Mouse (Mus musculus): ENCODE measurements around the gene Pde4dip. TPM values are rescaled to one million over a fixed set of nuclear protein-coding genes. Genes with fewer than 3 reads are reported as not detected.

The Pde4dip gene
- total RNA-seq, 2 experiments from 2014 or later = 1.4 to 2.9 TPM

GRCm38 (mm10) chr3:97666154-97666553 lies 222.4 kb downstream of the Pde4dip start:
- ATAC-seq (replicated peaks; ENCODE audit: low FRiP score, poor library complexity, severe bottlenecking) = no peak

- no peak for ATAC-seq (replicated peaks; ENCODE audit: low FRiP score, poor library complexity, severe bottlenecking)
These were observed 223.0 kb downstream of the Pde4dip start for GRCm38 (mm10) chr3:97665525-97665924.

- no peak for ATAC-seq (replicated peaks; ENCODE audit: low FRiP score, poor library complexity, severe bottlenecking)
These were observed 227.3 kb downstream of the Pde4dip start for GRCm38 (mm10) chr3:97661206-97661605.

DNA sequence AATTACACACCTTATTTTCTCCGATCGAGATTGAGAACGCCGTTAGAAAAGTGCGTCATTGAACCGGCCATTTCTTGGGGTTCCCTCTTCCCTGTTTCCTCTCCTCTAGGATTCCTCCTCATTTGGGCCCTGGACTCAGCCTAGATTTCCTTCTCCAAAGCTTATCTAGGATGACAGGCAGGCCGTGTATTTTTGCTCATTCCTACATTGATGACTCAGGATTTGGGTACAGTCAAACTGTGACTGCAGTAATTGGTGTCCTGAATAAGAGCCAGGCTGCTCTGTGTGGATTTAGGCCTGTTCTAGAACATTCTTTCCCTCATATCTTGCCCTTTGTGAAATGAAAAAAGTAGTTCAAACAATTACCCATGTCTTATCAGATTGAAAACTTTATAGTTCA lies 228.8 kb downstream of the Pde4dip start:
- no peak for ATAC-seq (replicated peaks; ENCODE audit: low FRiP score, poor library complexity, severe bottlenecking)

DNA sequence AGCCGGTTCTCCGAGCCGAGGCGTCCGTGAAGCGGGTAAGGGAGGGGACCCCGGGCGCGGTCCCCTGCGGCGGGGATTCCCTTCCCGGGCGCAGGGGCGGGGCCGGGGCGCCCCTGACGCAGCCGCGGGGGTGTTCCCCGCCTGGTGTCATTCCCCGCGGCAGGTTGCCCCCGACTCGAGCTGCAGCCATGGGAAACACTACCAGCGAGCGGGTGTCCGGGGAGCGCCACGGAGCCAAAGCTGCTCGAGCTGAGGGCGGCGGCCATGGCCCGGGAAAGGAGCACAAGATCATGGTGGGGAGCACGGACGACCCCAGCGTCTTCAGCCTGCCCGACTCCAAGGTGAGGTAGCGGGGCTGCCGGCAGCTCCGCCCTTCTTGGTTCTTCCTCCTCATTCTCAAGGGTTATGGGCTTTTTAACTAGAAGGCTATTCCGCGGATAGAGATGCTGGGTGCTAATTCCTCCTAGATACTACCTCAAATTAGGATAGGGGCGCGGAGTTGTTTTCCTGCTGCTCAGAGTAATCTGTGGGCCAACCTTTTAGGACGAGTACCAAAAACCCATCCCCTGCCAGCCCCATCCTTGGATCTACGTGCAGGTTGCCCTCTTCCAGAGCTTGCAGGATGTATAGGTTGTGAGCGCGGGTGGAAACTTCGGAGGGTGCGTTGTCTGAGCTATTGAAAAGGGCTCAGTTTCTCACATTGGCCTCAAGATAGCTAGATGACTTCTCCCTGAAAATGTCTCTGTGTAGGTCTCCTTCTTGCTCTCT lies 229.9 kb downstream of the Pde4dip start:
- ATAC-seq (replicated peaks; ENCODE audit: low FRiP score, poor library complexity, severe bottlenecking) = peak; percentile 9; the same call in 1 of the 2 replicates

DNA sequence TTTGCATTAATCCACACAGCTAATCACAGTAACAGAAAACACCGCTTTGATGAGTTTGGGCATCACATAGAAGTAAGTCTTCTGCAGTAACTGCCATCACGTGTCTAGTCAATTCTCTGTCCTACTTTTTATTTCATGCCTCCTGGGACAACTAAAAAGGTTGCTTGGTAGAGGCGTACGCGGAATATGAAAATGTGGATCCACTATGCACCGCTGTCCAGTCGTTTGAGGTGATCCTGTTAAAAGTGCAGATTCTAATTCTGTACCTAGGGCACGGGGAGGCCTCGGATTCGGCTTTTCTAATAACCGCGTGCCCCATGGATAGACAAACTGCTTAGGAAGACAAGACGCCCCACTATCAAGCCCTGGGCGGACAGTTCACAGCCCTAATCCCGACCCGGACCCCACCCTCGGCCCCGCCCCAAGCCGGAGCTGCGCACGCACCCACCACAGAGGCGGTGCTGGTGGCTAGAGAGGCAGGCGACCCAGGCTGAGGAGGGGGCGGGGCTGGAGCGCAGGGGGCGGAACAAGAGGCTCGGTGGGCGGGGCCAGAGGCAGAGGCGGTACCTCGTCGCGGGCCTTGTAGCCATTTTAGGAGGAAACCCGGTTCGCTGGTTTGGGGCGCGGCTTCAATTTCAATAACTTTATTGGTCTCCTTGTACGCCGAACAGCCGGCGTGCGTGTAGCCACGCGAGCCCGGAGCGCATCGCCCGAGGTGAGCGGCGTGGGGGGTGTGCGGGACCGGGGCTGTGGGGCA lies 230.7 kb downstream of the Pde4dip start, which contains the start of gene Prkab2:
Gene Prkab2, plus strand, starts transcription at position 539 of the 757 bp plus-strand sequence.
- peak; percentile 95 for ATAC-seq (replicated peaks; ENCODE audit: low FRiP score, poor library complexity, severe bottlenecking)

DNA sequence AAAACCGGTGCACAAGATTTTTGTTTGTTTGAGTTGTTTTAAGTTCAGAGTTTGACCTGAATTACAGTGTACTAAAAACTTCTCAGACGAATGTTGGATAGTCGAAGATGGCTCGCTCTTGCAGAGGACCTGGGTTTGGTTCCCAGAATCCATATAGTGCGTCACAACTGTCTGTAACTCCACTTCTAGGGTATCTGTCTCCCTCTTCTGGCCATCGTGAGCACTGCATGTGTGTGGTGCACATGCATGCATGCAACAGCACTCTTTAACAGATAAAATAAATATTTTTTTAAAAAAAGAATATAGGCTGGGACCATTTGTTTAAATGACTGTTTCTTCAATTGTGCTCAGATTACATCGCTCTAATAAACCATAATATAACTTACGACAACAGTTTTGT lies 233.6 kb downstream of the Pde4dip start:
- ATAC-seq (replicated peaks; ENCODE audit: low FRiP score, poor library complexity, severe bottlenecking) = no peak

GRCm38 (mm10) chr3:97653781-97654180 lies 234.7 kb downstream of the Pde4dip start:
- ATAC-seq (replicated peaks; ENCODE audit: low FRiP score, poor library complexity, severe bottlenecking) = no peak

DNA sequence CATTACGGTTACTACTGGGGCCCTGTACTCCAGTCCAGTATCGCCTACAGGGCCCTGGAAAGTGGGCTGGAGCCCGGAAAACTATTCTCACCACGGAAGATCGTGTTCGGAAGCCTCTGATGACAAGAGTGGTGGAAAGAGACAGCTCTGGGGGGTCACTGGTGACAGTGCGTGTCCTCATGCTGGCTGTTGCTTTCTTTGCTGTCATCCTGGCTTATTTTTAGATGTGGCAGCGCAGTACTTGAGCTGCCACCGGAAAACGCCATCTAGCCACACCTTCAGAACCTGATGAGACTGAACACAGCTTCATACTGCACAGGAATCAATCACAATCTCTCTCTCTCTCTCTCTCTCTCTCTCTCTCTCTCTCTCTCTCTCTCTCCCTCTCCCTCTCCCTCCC lies 236.9 kb downstream of the Pde4dip start:
- no peak for ATAC-seq (replicated peaks; ENCODE audit: low FRiP score, poor library complexity, severe bottlenecking)

GRCm38 (mm10) chr3:97649469-97649868 lies 239.0 kb downstream of the Pde4dip start:
- no peak for ATAC-seq (replicated peaks; ENCODE audit: low FRiP score, poor library complexity, severe bottlenecking)

- ATAC-seq (replicated peaks; ENCODE audit: low FRiP score, poor library complexity, severe bottlenecking) = no peak
These were observed 239.5 kb downstream of the Pde4dip start for GRCm38 (mm10) chr3:97649022-97649421.

DNA sequence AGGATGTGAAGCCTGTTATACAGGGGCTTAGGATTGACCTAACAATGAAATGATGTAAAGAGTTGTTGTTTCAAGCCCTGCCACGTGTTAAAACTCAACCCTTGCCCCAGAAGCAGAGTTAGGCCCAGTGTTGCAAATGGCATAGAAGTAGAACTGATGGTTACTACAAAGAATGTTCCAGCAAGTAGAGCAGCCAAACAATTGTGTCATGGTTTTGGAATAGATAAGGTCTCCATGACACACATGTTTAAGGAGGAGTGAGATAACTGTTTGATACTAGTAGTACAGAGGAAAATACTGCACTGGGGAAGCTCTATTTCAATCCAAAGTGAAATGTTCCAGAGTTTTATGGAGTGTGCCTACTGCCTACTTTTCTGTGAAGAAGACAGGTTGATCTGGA lies 240.0 kb downstream of the Pde4dip start:
- ATAC-seq (replicated peaks; ENCODE audit: low FRiP score, poor library complexity, severe bottlenecking) = no peak

GRCm38 (mm10) chr3:97642001-97642400 lies 246.5 kb downstream of the Pde4dip start:
- no peak for ATAC-seq (replicated peaks; ENCODE audit: low FRiP score, poor library complexity, severe bottlenecking)

DNA sequence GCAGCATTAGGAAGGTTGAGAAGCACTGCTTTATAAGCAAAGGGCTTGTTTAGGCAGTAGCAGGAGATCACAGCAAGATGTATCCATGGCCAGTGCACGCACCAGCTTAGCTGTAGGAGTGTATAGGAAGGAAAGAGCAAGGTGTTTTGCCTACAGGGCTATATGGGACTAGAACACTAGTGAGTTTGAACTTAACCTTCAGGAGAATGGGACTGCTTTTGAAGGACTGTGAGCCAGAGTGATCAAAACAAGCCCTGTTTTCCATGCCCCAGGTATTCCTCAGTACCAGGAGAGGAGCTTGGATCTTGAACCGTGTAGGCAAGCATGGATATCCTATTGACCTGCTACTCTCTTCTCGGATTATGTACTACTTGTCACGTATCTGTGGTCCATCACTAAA lies 247.1 kb downstream of the Pde4dip start:
- ATAC-seq (replicated peaks; ENCODE audit: low FRiP score, poor library complexity, severe bottlenecking) = no peak

Other genes with a start within 250 kb of the Pde4dip start
- gene Prkab2, start 230.5 kb downstream of the Pde4dip start, total RNA-seq (2015; ENCODE audit: low replicate concordance) = 1.0 and 5.8 TPM in 2 replicates
- gene Prkab2, start 230.5 kb downstream of the Pde4dip start, total RNA-seq (2017; ENCODE audit: low replicate concordance) = 0.17 and 0.98 TPM in 2 replicates
- not detected in 2 replicates for gene Gm17651, start 214.0 kb downstream of the Pde4dip start, total RNA-seq (2015; ENCODE audit: low replicate concordance)
- not detected in 2 replicates for gene Gm17651, start 214.0 kb downstream of the Pde4dip start, total RNA-seq (2017; ENCODE audit: low replicate concordance)
- gene Sec22b, start 12.5 kb upstream of the Pde4dip start, total RNA-seq (2015; ENCODE audit: low replicate concordance) = 25.1 and 26.5 TPM in 2 replicates
- 13.8 and 15.6 TPM in 2 replicates for gene Sec22b, start 12.5 kb upstream of the Pde4dip start, total RNA-seq (2017; ENCODE audit: low replicate concordance)
- 11.1 and 14.4 TPM in 2 replicates for gene Notch2, start 124.8 kb upstream of the Pde4dip start, total RNA-seq (2015; ENCODE audit: low replicate concordance)
- gene Notch2, start 124.8 kb upstream of the Pde4dip start, total RNA-seq (2017; ENCODE audit: low replicate concordance) = 11.2 and 11.5 TPM in 2 replicates

Data from erythroblast, adult 5-6 weeks (primary cell).